Mouse (Mus musculus) lung, embryonic 14.5 days (tissue): ENCODE measurements at regions not wholly inside any gene's neighbourhood (a gene's known extent, or its start where the extent isn't known, plus 50 kb on each side); places are given as distances from the start of the nearest gene placed in this dataset.

Experiments used
- ATAC-seq: fragments of 200-750 bp; cut with Nextera tagmentation; 2 replicates; pipeline ENCODE4 v1.8.0; 2017; ENCODE audit warnings: mild to moderate bottlenecking, moderate TSS enrichment, moderate library complexity; ENCODE audit not compliant: insufficient read depth
- DNase-seq: peaks from one replicate; pipeline ENCODE4 v3.0.0-alpha.2; 2015
- H3K27ac ChIP-seq: fragments of 300-500 bp; sonication (generic); 2 replicates; pipeline ENCODE4 v1.5.1; 2014; ENCODE audit warnings: low read depth, mild to moderate bottlenecking, moderate library complexity
- H3K27me3 ChIP-seq: fragments of 300-500 bp; sonication (generic); 2 replicates; pipeline ENCODE4 v1.6.1; 2014; ENCODE audit warnings: low read length, control low read depth; ENCODE audit not compliant: insufficient read depth
- H3K36me3 ChIP-seq: fragments of 300-500 bp; sonication (generic); 2 replicates; pipeline ENCODE4 v1.6.1; 2014; ENCODE audit warnings: control low read depth; ENCODE audit not compliant: insufficient read depth
- H3K4me1 ChIP-seq: fragments of 300-500 bp; sonication (generic); 2 replicates; pipeline ENCODE4 v1.6.1; 2014; ENCODE audit warnings: antibody characterized with exemption, control low read depth; ENCODE audit not compliant: insufficient read depth
- H3K4me2 ChIP-seq: fragments of 300-500 bp; sonication (generic); 2 replicates; pipeline ENCODE4 v1.6.1; 2014; ENCODE audit warnings: mild to moderate bottlenecking
- H3K4me3 ChIP-seq: fragments of 300-500 bp; sonication (generic); 2 replicates; pipeline ENCODE4 v1.5.1; 2014; ENCODE audit warnings: low read depth, low read length
- H3K9ac ChIP-seq: fragments of 300-500 bp; sonication (generic); 2 replicates; pipeline ENCODE4 v1.6.1; 2014
- H3K9me3 ChIP-seq: fragments of 300-500 bp; sonication (generic); 2 replicates; pipeline ENCODE4 v1.6.1; 2016; ENCODE audit warnings: low read depth, low read length, control low read depth
- CTCF ChIP-seq: IDR thresholded peaks from 2 replicates; pipeline ENCODE4 v1.5.1; 2016; ENCODE audit warnings: antibody characterized with exemption, low read depth
- WGBS: fragments of 180-500 bp; shearing (Covaris S2); extraction: QIAGEN DNeasy Blood & Tissue Kit; methylation state at CpG from one replicate; pipeline ENCODE4 v1.1.7; 2014; 5-methylcytosine and 5-hydroxymethylcytosine counted together

DNA sequence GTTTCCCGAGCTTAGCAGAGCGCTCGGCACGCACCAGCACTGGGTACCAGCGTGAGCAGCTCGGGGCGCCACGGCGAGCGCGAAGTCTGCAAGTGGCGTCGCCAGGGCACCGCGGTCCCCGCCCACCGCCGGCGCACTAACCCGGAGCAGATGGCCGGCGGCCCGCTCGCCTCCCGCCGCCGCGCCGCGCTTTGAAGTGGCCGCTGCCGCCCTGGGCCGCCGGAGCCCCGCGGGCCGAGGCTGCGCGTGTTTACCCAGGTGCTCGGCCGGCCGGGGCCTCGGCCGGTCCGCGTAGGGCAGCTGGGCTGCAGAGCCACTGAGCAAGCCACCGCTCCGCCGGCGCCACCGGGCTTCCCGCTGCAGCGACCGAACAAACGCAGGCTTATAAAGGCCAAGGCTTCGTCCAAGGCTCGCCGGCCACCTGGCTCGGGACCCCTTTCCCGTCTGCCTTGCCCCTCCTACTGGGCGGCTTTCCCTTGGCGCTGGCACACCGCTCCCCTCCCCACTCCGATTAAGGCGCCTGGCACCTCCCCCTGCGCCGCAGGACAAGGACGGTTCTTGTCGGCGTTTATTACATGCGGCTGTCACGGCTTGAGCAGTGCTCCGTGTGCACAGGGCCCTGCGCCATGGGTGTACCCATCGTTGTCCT is 67.0 kb upstream of the Nkd1 start:
- under 1% methylated on average over 66 of the region's 75 CpGs for WGBS
- peak overlapping the region; percentile 76 for H3K27ac ChIP-seq
- H3K27me3 ChIP-seq = peaks cover 42% of the 10 kb centered on the region
- H3K4me2 ChIP-seq = peak overlapping the region; percentile 99
- H3K4me1 ChIP-seq = peaks cover 19% of the 10 kb centered on the region
- H3K9me3 ChIP-seq = no peaks in the 10 kb centered on the region
- H3K9ac ChIP-seq = peak overlapping the region; percentile 52
- ATAC-seq = peak; percentile 73
- TF ChIP-seq CTCF = no peak
- H3K4me3 ChIP-seq = peak overlapping the region; percentile 53
- no peaks in the 10 kb centered on the region for H3K36me3 ChIP-seq
- DNase-seq = peak; percentile 80

DNA sequence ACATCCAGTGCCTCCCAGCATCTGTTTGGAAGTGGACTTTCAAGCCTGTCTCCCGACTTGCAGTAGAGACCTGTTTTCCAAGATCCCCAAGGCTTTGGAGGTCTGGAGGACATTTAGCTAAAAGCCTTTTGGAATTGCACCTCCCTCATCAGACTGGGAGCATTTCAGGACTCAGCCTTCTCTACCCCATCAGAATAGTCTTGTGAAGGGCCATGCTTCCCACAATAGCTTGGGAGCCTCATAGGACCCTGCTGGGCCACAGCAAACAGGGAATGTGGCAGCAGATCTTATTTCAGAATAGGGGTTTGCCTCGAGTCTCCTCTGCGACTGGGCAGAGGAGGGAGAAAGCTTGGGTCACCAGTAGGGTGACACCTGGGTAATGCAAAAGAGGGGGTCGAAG is 66.2 kb upstream of the Nkd1 start:
- peaks cover 19% of the 10 kb centered on the region for H3K4me1 ChIP-seq
- WGBS = 6% methylated on average over 4 of the region's 4 CpGs
- no peaks in the 10 kb centered on the region for H3K9me3 ChIP-seq
- H3K4me2 ChIP-seq = peak overlapping the region; percentile 99
- TF ChIP-seq CTCF = no peak
- DNase-seq = no peak
- H3K27ac ChIP-seq = no peak overlapping the region
- H3K36me3 ChIP-seq = no peaks in the 10 kb centered on the region
- no peak overlapping the region for H3K9ac ChIP-seq
- peak overlapping the region; percentile 53 for H3K4me3 ChIP-seq
- ATAC-seq = no peak
- peaks cover 42% of the 10 kb centered on the region for H3K27me3 ChIP-seq

DNA sequence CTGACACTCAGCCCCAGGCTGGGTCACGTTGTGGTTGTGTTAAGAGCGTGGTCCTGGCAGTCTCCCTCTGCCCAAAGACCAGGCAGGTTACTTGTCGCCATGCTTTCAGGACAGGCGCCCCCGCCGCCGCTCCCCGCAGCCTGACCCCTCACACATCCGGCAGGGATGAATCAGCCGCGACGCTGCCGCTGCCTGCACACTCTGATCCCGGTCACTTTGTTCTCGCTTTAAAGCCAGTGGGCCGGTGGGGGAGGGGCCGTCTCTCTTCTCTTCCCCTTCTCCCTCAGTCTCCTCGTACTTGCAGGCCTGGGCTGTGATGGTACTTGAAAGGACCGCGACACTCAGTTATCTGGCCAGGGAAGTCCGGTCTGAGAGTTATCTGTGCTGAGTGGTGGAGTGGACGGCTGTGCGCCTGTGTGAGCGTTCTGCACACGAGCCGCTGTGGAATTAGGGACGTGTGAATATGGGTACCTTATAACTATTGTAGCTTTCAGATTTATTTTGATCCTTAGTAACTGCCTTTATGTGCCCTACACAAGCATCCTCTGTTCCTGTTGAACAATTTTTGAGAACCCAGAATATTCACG is 65.6 kb upstream of the Nkd1 start:
- peak; percentile 48 for DNase-seq
- peak overlapping the region; percentile 25; the same call in 1 of the 2 replicates for H3K9ac ChIP-seq
- peaks cover 19% of the 10 kb centered on the region for H3K4me1 ChIP-seq
- H3K9me3 ChIP-seq = no peaks in the 10 kb centered on the region
- peaks cover 42% of the 10 kb centered on the region for H3K27me3 ChIP-seq
- H3K4me3 ChIP-seq = peak overlapping the region; percentile 20
- no peak for ATAC-seq
- no peak for TF ChIP-seq CTCF
- peak overlapping the region; percentile 99 for H3K4me2 ChIP-seq
- H3K36me3 ChIP-seq = no peaks in the 10 kb centered on the region
- WGBS = 5% methylated on average over 28 of the region's 28 CpGs
- no peak overlapping the region for H3K27ac ChIP-seq

DNA sequence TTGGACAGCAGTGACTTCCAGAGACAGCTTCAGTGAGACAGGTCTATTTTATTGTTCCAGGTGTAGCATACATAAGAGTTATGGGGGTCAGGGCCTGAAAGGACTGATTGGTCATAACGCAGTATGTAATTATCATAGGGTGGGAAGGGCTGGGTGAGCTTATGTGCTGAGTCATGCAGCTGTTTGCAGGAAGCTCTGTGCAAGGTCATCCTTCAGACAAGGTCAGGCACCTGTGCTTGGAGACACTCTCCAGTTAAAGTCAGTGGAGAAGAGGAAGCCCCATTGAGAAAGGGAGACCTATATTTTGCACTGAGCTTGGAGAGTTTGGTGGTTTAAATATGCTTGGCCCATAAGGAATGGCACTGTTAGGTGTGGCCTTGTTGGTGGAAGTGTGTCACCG is 62.0 kb upstream of the Nkd1 start:
- Histone ChIP-seq H3K4me3 (no peak overlapping the region), H3K4me2 (no peak overlapping the region), H3K27me3 (peaks cover 12% of the 10 kb centered on the region), H3K4me1 (peaks cover 9% of the 10 kb centered on the region; the same call in 1 of the 2 replicates), H3K27ac (no peak overlapping the region), H3K36me3 (no peaks in the 10 kb centered on the region), H3K9ac (no peak overlapping the region), H3K9me3 (no peaks in the 10 kb centered on the region)
- TF ChIP-seq CTCF = no peak
- no peak for DNase-seq
- no peak for ATAC-seq
- WGBS = 88% methylated on average over 2 of the region's 2 CpGs

DNA sequence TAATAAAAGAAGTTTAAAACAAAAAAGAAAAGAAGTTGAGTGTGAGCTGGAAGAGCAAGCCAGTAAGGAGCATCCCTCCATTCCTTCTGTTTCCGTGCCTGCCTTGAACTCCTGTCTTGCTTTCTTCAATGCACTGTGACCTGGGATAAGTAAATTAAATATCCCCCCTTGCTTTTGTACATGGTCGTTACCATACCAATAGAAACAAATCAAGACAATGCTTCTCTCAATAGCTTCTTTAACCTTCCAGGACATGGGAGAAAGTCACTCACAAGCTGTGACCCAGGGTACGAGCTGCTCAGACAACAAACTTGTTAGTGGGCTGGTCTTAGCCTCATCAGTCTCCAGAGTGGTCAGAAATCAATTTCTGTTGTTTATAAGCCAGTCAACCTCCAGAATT is 53.4 kb upstream of the Nkd1 start:
- Histone ChIP-seq H3K4me3 (no peak overlapping the region), H3K4me2 (no peak overlapping the region), H3K27ac (no peak overlapping the region), H3K9me3 (no peaks in the 10 kb centered on the region), H3K36me3 (no peaks in the 10 kb centered on the region), H3K9ac (no peak overlapping the region), H3K4me1 (no peaks in the 10 kb centered on the region), H3K27me3 (no peaks in the 10 kb centered on the region)
- no peak for ATAC-seq
- 71% methylated on average over 3 of the region's 3 CpGs for WGBS
- DNase-seq = no peak
- no peak for TF ChIP-seq CTCF

DNA sequence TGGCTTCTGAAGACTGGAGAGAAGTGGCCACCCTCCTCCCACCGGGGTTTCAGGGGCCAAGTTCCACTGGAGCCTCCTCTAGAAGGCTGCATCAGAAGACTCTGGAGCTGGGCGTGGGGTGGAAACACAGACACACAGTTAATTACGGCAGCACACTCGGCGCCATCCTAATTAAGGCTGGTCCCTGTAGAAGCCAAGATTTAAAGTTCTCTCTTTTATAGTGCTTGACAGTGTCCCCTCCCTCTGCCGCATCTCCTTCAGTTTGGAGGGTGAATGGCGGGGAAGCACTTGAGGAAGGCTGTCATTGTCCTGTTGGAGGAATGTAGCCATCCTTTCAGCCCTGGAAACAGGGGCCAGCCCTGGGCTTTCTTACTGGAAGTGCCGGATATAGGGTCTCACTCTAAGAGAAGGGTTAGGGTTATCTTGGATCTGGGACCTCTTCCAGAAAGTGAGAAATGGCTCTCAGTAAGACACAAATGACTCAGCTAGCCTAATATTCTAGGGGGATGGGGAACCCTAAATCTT is 50.2 kb upstream of the Nkd1 start:
- WGBS = 56% methylated on average over 8 of the region's 8 CpGs
- TF ChIP-seq CTCF = no peak
- DNase-seq (no peak), ATAC-seq (no peak)
- Histone ChIP-seq H3K4me2 (no peak overlapping the region), H3K9ac (no peak overlapping the region), H3K36me3 (no peaks in the 10 kb centered on the region), H3K27me3 (no peaks in the 10 kb centered on the region), H3K4me1 (no peaks in the 10 kb centered on the region), H3K27ac (no peak overlapping the region), H3K4me3 (no peak overlapping the region), H3K9me3 (no peaks in the 10 kb centered on the region)
